Mouse (Mus musculus): ENCODE data around the gene Zswim2.
"Not testable (repeated sequence)": the region's sequence is repeated elsewhere in the genome, so short reads cannot be mapped to it uniquely, and the experiment has no call there.

GRCm38 (mm10) chr2:83990253-83990652 lies 49.2 kb upstream of the Zswim2 start, which contains the start of gene Gm13691:
- TF ChIP-seq CTCF, EP300 (IDR thresholded peaks at IDR 0.05; ENCODE audit: low read depth): not testable (repeated sequence)

Data from liver, postnatal 0 days (tissue).